Mouse (Mus musculus): ENCODE measurements around the gene Msmp.
A peak's percentile ranks its signal among the peaks of the same experiment; 100 is the strongest.
"Not testable (repeated sequence)": the region's sequence is repeated elsewhere in the genome, so short reads cannot be mapped to it uniquely, and the experiment has no call there.

The Msmp gene

GRCm38 (mm10) chr4:43584444-43585416 is at the start of gene Msmp:
TSS of gene Msmp (minus strand) at chr4:43584494.
- DNase-seq: no peak

DNA sequence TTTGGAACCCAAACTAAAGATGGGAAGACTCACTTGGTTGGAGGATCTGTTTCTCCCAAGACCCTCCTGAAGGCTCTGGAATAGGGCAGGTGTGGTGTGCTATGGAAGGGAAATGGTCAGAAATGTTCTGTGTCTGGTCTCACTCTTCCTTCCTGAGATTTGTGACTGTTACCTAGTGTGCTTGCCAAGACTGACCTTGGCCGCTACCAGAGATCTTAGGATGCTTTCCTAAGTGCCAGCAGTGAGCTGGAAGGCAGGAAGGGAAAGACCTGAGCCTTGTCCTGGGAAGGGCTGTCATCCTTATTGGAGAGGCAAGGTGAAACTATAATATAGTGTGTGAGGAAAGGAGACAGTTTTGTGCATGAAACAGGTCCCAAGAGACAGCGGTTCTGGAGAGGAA is 49.4 kb upstream of the Msmp start:
- DNase-seq: no peak

DNA sequence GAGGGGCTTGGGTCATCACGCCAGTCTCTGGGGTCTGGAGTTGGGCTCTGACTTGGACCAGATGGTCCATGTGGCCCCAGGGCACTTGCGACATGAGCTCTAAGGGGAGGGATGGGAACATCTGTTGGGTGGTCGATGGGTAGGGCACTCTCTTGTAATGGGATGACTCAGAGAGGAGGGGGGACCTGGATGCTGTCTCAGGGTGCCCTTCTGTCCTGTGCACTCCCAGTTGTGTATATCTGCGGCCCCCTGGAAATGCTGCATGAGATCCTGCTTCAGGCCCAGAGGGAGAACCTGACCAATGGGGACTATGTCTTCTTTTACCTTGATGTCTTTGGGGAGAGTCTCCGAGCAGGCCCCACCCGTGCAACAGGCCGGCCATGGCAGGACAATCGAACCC is 49.0 kb upstream of the Msmp start:
- DNase-seq: no peak

- DNase-seq: no peak
Measured at GRCm38 (mm10) chr4:43631956-43632920, 47.9 kb upstream of the Msmp start.

DNA sequence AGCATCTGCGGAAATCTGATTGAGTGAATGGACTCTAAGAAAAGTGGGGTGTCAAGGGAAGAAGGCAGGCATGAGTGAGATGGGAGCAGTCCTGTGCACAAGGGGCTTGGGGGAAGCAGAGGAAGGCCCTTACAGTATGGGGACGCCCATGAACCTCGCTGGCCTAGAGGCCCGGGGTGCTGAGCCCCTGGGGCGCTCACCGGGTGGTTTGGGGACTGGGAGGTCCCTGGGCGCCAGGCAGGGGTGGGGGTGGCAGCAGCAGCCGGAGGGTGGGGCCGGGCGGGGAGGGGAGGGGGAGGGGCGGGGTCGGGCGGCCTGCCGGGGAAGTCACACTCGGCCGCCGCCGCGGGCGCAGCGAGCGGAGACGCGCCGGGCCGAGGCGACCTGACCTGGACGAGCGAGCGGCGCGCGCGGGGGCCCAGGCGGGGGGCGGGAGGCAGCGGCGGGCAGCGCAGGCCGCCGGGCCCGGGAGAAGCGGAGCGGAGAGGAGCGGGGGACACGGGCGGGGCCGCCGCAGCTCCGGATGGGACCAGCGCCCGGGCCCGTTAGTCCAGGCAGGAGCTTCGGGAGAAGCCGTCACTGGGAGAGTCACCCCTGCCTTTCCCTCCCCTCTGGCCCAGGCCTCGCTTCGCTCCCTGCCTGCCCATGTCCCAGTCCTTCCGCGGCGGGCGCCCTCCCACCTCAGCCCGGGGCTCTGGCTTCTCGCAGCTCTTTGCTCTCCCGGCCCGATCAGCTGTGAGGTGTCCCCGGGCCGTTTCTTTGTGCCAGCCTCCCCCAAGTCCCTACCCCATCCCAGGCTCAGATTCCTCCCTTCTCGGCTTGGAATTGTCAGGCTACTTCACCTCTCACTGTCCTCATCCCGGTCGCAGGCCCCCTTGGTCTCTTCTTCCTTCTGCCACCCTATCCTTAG is 47.0 kb upstream of the Msmp start, which contains the start of gene Npr2:
TSS of gene Npr2 (plus strand) at position 890 of the 910 bp plus-strand sequence.
- DNase-seq: peak; percentile 24

DNA sequence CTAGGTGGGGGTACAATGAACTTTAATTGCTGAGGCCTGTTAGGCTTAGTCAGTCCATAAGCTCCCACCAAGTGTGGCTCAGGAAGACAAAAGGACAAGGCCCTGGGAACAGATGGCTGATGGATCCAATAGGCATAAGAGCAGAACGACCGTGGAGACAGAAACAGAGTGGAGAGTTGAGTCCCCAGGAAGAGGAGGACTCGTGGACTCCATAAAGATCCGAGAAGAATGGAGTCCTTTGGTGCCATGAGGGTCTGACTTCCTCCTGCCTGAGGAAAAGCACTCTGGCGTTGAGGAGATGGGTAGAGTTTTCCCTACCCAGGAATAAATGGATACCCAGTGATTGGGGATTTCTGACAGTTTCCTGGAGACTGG is 46.4 kb upstream of the Msmp start:
- DNase-seq: no peak

- DNase-seq: peak; percentile 71
Measured at GRCm38 (mm10) chr4:43630030-43630581, 45.8 kb upstream of the Msmp start.

DNA sequence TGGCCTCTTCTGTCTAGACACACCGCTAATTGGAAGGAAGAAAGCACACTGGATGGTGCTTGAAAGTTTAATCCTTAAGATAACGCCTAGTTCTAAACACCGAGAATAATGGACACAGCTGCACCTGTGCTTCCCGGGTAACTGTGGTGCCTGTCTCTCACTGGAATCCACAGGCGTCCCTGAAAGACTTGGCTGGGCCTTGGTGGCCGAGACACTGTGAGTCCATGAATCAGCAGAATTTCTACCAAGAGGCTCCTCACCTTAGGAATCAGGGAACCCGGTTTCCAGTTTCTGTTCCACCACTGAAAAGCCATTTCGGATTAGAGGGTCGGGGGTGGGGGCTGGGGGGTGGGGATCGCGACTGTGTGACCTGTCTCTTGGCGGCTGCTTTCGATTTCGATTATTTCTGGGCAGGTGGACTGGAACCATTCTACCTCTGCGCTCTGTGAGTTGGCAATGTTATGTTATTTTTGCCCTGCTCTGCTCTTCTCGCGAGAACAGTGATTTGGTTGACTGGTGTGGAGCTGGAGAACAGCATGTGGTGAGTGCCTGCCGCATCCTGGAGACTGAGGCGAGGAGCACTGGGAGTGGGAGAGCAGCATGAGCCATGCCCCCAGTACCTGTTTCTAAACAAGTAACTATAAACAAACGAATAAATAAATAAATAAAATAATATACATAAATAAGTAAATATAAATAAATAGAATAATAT is 45.0 kb upstream of the Msmp start:
- no peak for DNase-seq

DNA sequence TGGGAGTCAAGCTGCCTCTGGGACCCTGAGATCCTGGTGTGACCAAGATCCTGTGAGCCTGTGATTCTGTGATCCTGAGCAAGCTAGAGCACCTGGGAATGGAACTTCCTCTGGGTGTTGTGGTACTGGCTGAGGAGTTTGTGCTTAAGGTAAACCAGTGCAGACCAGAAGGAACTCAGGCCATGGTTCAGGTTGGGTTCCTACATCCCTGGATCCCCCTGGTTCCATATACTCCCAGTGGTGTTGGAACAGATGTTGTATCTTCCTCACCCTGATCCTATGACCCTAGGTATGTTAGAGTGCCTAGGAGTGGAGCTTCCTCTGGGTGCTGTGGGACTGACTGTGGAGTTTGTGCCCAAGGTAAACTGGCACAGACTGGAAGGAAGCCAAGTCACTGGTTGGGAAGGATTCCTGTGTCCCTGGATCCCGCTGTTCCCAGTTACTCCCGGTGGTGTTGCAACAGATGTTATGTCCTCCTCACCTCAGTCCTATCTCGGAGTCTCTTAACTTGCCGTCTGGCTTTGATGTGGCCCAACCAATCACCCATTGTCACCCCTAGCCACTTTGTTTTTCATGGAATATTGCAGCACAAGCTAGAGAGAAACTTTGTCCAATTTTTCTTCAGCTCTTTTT is 36.0 kb upstream of the Msmp start:
- DNase-seq: no peak

DNA sequence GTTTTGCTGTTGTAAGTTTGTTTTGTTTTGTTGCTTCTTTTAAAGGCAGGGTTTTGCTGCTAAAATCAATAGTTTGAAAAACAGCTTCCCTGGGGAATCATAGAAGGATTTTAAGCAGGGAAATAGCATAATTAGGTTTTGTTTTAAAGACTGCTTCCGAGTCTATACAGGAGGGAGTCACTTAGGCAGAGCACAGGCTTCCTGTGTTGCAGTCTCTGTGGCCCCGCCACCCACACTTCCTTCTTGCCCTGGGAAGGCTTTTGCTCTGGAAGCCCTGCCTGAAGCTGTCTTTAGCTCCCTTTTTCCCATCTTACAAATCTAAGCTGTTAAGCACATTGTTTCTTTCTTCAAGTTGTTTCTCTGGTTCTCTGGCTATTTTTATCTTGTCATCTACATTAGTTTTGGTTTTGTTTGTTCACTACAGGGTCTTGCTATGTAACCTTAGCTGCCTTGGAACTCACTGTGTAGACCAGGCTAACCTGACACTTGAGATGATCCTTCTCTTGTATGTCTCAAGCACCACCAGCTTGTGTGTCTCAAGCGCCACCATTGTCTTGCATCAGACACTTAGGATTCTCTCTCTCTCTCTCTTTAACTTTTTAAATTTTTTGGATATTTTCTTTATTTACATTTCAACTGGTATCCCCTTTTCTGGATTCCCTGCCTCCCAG is 28.9 kb upstream of the Msmp start:
- peak; percentile 10 for DNase-seq

DNA sequence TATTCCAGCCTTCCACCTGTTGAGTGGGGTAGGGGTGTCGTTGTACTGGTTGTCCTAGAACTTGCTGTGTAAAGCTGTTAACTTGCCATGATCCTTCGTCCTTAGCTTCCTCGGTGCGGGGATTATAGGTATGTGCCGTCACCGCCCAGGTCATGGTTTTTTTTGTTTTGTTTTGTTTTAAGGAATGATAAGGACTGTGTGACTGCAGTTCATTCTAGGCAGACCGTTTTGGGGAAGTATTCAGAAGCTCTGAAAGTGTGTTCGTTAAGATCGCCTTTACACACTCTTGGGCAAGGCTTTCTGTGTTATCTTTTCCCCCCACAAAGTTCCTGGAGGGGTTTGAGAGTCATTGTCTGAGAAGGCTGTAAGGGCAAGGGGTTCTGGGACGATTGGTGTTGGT is 28.2 kb upstream of the Msmp start:
- DNase-seq: no peak

- DNase-seq: no peak
Measured at GRCm38 (mm10) chr4:43604751-43605685, 20.7 kb upstream of the Msmp start.

DNA sequence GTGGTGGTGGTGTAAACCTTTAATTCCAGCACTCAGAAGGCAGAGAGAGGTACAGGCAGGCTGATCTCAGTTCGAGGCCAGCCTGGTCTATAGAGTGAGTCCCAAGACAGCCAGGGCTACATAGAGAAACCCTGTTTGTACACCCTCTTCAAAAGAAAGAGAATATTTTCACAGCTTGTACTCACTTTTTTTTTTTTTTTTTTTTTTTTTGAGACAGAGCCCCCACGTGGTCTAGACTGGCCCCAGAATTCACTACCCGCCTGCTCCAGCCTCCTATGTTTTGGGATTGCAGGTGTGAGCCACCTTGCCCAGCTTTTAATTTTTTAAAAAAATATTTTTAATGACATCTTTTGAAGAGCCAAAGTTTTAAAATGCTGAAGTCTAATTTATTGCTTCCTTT is 19.8 kb upstream of the Msmp start:
- DNase-seq: no peak

- no peak for DNase-seq
Measured at GRCm38 (mm10) chr4:43600195-43600934, 16.1 kb upstream of the Msmp start.

GRCm38 (mm10) chr4:43598650-43599380 is 14.5 kb upstream of the Msmp start:
- DNase-seq: no peak

- DNase-seq: no peak
Measured at GRCm38 (mm10) chr4:43598200-43598599, 13.9 kb upstream of the Msmp start.

- DNase-seq: not testable (repeated sequence)
Measured at GRCm38 (mm10) chr4:43596597-43596996, 12.3 kb upstream of the Msmp start.

DNA sequence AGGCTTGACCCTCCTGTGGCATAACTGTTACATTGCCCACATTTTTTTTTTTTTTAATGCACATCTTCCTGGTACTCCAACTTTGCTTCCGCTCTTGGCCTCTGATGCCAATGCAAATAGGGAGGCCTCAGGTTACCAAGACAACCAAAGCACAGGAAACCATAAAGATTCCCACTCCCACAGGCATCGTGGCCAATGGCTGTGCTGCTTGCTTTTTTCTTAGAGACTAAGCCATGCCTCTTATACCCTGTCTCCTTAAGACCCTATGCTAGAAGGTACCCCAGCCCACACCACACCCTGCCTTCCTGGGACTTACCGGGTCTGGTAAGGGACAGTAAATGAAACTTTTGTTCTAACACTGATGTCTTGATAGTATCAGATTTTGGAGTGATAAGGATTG is 9.2 kb upstream of the Msmp start:
- DNase-seq: no peak
